Mouse (Mus musculus): ENCODE measurements around the gene Dupd1.

- no peak for TF ChIP-seq POLR2A (IDR thresholded peaks at IDR 0.05; ENCODE audit: borderline replicate concordance, insufficient read depth, low read length)
- no peak for TF ChIP-seq CTCF (IDR thresholded peaks at IDR 0.05; ENCODE audit: borderline replicate concordance, insufficient read depth, low read depth, low read length)
Measured at GRCm38 (mm10) chr14:21631665-21632200, 82.6 kb downstream of the Dupd1 start.
